Mouse (Mus musculus) CD4-positive helper T cell, adult 2 months (primary cell): Measurements from ENCODE around the gene Gm4881.
"Not testable (repeated sequence)": the region's sequence is repeated elsewhere in the genome, so short reads cannot be mapped to it uniquely, and the experiment has no call there.

ENCODE experiments used
- DNase-seq: peaks from one replicate; pipeline ENCODE4 v3.0.0-alpha.2; 2012; ENCODE audit warnings: low read depth, missing footprints, low spot score

Gm4881 gene

GRCm38 (mm10) chr7:24896269-24896668, 48.0 kb downstream of the Gm4881 start:
- no peak for DNase-seq

DNA sequence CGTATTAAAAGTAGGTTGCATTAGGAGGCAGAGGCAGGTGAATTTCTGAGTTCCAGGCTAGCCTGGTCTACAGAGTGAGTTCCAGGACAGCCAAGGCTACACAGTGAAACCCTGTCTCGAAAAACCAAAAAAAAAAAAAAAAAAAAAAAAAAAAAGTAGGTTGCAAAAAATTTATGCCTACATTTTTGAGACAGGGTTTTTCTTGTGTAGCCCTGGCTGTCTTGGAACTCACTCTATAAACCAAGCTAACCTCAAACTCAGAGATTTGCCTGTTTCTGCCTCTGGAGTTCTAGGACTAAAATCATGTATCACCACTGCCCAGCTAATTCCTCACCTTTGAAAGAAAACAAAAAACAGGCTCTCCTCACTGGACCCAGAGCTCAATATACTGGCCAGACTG, 48.5 kb downstream of the Gm4881 start:
- DNase-seq: not testable (repeated sequence)

GRCm38 (mm10) chr7:24892125-24892583, 52.1 kb downstream of the Gm4881 start:
- peak; percentile 27 for DNase-seq

DNA sequence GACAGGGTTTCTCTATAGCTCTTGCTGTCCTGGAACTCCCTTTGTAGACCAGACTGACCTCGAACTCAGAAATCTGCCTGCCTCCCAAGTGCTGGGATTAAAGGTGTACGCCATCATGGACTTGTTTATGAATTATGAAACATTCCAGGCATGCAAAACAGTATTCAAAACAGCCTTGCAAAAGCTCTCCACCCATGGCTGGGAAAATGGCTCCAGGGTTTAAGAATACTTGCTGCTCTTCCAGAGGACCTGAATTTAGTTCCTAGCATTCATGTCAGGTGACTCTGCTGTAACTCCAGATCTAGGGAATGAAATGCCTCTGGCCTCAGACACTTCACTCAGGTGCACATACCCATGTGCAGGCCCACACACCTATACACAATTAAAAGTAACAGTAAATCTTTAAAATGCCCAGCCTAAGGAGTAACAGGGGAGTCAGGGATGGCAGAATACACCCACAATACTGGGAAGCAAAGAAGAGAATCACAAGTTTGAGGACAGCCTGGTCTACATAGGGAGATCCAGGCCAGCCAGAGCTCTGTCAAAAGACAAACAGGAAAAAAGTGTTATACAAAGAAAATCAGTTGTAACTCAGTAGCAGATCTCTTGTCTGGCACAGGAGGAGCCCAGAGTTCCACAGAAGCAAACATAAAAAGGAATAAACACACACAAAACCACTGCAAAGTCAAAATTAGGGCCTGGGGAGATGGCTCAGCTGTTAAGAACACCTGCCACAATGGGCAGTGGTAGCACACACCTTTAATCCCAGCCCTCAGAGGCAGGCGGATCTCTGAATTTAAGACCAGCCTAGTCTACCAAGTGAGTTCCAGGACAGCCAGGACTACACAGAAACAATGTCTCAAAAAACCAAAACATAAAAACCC, 52.8 kb downstream of the Gm4881 start:
- DNase-seq: no peak

GRCm38 (mm10) chr7:24890281-24891216, 53.7 kb downstream of the Gm4881 start:
- peak; percentile 84 for DNase-seq

- no peak for DNase-seq
Observed at GRCm38 (mm10) chr7:24889431-24890220, 54.7 kb downstream of the Gm4881 start.

DNA sequence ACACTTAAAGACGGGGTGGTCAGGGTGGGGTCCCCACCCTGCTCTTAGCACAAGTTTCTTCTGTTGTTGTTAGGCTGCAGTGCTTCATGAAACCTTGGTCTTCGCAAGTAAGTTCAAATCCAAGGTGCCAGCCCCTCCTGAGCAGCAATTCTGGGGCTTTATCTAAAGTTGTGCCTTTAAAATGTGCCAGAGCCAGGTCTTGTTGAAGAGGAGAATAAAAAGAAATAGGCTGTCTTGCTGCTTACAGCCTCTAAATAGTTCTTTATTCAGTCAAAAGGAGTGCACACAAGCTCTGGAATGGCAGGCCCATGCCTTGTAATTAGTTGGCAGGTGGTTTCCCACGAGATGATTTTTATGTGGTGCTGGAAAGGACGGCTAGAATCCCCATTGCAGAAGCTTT, 57.2 kb downstream of the Gm4881 start:
- no peak for DNase-seq

- no peak for DNase-seq
Observed at GRCm38 (mm10) chr7:24886308-24886633, 58.0 kb downstream of the Gm4881 start.

GRCm38 (mm10) chr7:24885468-24886307, 58.6 kb downstream of the Gm4881 start:
- no peak for DNase-seq

- no peak for DNase-seq
Observed at GRCm38 (mm10) chr7:24884693-24885291, 59.5 kb downstream of the Gm4881 start.

DNA sequence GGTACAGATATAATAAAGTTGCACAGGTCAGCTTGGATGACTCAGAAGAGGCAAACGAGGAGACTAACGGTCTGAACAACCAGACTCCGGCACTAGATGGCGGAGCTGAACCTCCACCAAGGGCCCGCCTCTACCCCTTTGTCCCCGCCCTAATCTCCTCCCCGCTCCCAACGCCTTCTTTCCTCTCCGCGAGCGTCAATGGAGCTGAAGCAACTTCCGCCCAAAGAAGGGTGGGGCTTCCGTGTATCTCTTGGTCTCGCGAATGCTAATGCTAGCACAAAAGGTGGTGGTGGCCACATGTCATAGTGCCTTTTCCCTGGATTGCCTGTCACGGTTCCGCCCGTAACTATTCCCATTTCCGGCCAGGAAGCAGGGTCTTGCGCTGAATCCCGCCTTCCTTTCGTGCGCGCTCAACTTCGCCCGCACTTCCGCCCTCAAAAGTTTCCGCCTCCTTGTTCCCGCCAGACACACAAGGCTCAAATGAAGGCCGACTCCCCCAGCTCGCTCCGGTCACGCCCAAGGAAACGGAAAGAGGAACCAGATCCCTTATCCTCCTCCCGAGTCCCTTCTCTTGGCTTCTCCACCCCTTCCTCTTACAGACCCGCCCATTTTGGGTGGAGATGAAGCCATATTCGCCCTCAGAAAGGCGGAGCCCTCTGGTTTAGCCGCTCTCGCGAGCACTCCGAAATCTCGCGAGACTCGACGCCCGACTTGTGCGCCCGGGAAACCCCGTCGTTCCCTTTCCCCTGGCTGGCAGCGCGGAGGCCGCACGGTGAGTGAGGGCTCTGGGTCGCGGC, 60.2 kb downstream of the Gm4881 start, which contains the start of gene Rps19:
Gene Rps19, plus strand, starts transcription at position 476 of the 797 bp plus-strand sequence.
- peak; percentile 99 for DNase-seq

- DNase-seq: no peak
Observed at GRCm38 (mm10) chr7:24882416-24883199, 61.7 kb downstream of the Gm4881 start.

DNA sequence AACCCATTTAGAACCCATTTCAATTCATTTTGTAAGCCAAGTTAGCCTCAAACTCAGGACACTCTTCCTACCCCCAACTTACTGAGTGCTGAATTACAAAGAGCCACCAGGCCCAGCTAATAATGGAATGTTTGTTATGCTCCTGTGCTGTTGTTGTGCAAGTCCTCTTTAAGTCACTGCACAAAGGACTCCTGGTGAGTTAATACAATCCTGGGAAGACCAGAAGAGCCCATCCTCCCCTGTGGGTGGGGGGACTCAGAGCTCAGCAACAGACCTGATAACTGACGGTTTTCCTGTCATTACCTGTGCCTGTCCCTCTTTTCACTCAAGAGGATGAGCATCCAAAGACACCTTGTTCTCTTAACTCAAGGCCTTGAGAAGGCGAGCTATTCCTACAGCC, 64.7 kb downstream of the Gm4881 start:
- DNase-seq: no peak

GRCm38 (mm10) chr7:24877588-24877987, 66.7 kb downstream of the Gm4881 start:
- DNase-seq: no peak
